Mouse (Mus musculus) heart, postnatal 25 days (tissue): ENCODE results near the gene Ipcef1. TPM values are rescaled to one million over a fixed set of nuclear protein-coding genes. Genes with fewer than 3 reads are reported as not detected.

Source experiments
- DNase-seq: peaks from one replicate; pipeline ENCODE4 v3.0.0; 2022; ENCODE audit warnings: low spot score
- intact Hi-C: fragments of 180-260 bp; cut with DNase I; formaldehyde crosslinking; loops from one replicate; pipeline ENCODE4 v1.15.1; 2025
- total RNA-seq, 2 experiments: library from RNA; stranded (reverse); gene quantifications; 2 replicates each; pipeline ENCODE4 v1.2.3; 2021

Ipcef1 gene
- total RNA-seq, 2 experiments from 2014 or later: 0.31 to 0.34 TPM

DNA sequence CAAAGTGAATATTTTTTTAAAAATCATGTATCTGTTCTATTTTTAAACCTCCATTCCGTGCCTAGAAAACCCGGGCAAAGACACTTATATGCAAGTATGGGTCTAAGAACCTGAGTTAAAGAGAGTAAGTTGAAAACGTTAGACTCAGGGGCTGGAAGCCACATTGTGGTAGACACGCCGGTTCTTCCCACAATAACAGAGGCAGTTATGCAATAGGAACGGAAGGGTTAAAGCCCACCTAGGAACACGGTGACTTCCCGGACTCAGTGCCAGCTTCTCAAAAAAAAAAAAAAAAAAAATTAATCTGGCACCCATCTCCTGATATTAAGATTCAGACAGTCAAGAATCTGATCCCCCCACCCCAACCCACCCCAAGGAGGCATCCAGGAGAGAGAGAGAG, 72.5 kb downstream of the Ipcef1 start:
- intact Hi-C loops: no loop called here
- DNase-seq: no peak

- no peak for DNase-seq
- intact Hi-C loops: no loop called here
Measured at GRCm38 (mm10) chr10:6979216-6979615, 73.1 kb downstream of the Ipcef1 start.

- intact Hi-C loops: no loop called here
- no peak for DNase-seq
Measured at GRCm38 (mm10) chr10:6978733-6979132, 73.5 kb downstream of the Ipcef1 start.

DNA sequence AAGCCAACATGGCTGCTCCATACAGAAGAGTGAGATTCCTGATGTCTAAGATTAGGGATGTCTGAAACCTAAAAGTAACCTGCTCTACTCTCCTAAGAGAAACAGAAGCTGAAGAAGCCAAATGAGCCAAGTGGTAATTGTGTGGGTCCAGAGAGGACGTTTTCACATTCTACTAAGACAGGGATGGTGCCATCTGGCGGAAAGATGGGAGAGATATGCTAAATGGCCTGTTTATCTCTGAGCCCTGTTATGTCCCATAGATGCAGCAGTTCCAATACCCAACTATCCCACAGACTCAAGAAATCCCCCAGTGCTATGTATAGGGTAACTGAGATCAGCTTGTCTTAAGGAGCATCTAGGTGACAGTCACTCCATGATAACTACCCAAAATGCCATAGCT, 74.4 kb downstream of the Ipcef1 start:
- intact Hi-C loops: no loop called here
- DNase-seq: no peak

DNA sequence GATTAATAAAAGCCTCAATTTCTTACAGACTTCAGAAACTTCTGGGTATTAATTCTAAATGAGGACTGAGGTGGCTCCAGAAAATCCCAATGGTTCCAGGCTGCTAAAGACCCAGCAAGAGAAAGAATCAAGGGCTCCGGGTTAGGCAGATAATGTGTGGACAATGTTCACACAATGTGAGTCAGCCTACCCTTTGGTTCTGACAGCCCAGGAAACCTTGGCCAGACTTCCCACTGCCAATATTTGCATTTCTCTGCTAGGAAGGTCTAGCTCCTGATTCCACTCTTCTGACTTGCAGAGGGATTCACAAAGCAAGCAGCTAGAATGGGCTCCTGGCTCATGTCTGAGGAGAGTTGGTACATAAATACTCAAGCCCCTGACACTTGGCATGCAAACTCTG, 83.9 kb downstream of the Ipcef1 start:
- no peak for DNase-seq
- intact Hi-C loops: no loop called here

DNA sequence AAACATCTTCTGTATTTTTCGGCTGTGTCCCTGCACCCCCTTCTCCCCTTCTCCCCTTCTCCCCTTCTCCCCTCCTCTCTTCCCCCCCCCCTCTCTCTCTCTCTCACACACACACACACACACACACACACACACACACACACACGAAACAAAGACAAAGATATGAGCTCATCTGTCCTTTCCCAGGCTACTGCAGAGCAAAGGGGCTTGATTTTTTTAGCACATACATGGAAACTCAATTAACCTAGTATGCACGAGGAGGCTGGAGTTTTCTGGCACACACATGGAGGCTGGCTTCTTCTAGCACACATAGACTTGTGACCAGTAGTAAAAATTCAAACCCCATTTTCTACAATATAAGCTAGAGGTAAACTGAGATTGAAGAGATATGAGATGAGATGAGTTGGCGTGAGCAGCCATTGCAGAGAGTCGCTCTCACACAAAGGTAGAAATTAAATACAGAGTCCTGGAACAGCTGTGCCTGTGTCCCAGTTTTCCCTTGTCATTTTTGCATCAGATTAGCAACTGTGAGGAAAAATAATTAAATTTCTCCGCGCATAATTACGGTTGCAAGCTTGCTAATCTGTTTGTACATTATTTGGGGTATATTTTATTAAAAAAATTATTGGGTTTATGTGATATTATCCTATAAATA, 84.6 kb downstream of the Ipcef1 start:
- intact Hi-C loops: no loop called here
- DNase-seq: no peak

- intact Hi-C loops: no loop called here
- DNase-seq: no peak
Measured at GRCm38 (mm10) chr10:6958791-6959190, 93.5 kb downstream of the Ipcef1 start.

GRCm38 (mm10) chr10:6956357-6956756, 95.9 kb downstream of the Ipcef1 start:
- DNase-seq: no peak
- intact Hi-C loops: no loop called here

GRCm38 (mm10) chr10:6954533-6954932, 97.7 kb downstream of the Ipcef1 start:
- intact Hi-C loops: no loop called here
- DNase-seq: no peak

GRCm38 (mm10) chr10:6953115-6953514, 99.2 kb downstream of the Ipcef1 start:
- intact Hi-C loops: no loop called here
- no peak for DNase-seq

DNA sequence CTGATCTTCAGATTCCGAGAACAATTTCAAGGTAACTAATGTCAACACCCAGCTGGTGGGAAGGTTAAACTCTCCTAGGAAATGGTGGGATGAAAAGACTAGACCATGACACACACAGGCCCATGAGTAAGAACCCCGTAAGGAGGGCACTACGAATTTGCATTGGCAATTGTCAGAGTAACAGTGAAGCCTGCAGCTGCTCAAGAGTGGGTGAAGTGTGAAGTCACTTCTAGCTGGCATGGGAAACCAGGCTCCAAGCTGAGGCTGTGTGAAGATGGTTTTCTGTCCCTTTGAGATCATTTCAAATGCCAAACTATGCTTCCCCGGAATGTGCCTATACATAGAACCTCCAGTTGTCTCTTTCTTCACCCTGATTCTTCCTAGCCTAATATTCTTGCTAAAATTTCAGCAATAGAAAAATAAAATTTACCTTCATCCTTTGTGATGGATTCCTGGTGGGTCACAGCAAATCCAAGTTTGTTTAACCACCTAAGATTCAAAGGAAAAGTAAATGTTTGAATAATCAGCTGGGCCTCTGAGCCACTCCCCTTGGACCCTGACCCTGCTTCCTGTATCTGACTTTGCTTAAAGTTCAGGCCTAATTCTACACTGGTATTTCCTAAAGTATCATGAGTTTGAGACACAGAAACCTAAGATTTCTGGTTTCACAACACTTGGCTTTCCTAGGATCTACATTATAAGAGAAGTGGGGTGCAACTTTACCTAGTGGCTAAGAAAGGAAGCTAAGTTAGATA, 115.4 kb downstream of the Ipcef1 start:
- intact Hi-C loops: no loop called here
- no peak for DNase-seq

DNA sequence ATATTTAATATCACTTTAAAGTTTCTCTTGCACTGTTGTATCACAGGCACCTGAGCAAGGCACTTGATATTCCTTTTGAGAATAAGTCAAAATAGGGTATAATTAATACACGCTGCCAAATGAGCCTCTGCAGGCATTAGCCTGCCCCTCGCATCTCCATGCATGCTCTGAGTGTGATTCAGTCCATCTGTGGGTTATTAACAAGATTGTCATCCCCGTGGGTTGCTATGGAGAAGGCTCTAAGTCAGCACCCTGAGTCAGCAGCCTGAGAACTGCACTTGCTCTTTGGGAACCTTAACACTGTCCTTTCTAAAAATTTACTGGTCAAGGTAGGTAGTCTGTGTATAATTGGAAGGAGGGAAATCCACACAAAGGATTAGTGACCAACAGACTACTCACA, 117.5 kb downstream of the Ipcef1 start:
- DNase-seq: no peak
- intact Hi-C loops: no loop called here

DNA sequence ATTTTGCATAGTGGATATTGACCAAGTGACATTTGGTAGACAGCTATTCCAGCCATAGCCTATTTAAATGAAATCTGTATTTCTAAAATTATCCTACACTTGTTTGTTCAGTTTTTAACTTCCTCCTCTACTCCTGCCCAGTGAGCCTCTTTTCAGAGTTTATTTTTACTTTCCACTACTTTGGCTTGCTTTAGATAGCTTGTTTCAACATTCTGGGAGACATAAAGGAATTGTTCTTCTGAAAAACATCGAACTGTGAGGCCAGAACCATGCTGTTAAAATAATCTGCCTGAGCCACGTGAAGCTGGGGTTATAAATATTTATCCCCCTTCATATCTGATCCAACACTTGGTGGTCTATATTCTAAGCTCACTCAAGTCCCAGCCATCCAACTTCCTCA, 121.4 kb downstream of the Ipcef1 start:
- intact Hi-C loops: no loop called here
- DNase-seq: no peak

DNA sequence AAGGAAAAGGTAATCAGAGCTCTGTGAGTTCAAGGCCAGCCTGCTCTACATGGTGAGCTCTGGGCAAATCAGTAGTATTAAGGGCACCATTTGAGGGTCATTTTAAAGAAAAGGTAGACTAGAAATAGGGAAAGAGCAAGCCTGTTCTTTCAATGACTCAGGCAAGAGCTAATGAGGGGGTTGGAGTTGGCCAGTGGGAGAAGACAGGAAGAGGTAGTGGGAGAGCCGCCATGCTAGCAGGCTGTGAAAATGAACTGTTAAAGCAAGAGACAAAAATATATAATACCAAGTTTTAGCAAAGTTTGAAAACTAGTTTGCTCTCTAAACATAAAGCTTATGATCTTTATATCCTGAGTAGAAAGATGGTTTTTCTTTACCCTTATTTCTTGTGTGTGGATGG, 121.9 kb downstream of the Ipcef1 start:
- DNase-seq: no peak
- intact Hi-C loops: no loop called here

GRCm38 (mm10) chr10:6928905-6929304, 123.4 kb downstream of the Ipcef1 start:
- intact Hi-C loops: no loop called here
- DNase-seq: no peak

DNA sequence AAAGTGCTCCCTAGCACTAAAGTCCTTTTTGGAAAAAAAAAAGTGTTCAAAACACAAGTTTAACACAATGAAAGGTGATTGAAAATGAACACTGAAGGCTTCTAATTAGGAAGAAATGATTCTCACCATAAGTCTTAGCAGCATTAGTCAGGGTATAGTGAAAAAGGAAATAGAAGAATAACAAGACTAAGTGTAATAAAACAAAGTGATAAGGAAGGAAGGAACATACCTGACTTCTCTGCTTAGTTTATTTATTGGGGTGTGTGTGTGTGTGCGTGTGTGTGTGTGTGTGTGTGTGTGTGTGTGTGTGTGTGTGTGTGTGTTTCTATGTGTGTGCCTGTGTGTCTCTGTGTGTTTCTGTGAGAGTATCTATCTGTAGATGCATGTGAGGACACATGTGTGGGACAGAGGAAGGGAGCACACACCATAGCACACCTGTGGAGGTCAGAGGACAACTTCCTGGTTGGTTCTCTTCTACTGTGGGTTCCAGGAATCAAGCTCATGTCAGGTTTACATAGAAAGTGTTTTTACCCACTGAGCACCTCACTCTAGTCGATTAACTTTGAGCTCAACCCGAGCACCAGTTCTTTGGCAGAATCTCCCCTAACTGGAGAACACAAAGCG, 124.6 kb downstream of the Ipcef1 start:
- intact Hi-C loops: no loop called here

DNA sequence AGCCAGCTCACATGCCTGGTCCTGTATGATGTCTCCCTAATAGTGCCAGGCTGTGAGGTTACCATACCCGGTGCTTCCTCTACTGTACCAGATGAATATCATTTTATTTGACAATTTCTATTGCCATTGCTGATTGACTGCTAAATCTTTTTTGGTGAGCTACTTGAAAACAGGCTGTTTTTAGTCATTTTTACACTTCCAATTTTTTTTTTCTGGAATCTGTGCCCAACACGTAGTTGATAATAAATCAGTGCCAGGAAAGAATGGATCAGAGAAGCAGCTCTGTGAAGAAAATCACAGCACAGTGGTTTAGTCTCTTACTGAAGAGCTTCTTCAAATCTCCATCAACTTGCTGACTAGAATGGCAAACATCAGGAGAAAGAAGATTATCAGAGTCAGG, 125.6 kb downstream of the Ipcef1 start:
- DNase-seq: no peak
- intact Hi-C loops: no loop called here

More for the DNA sequence above, 124.6 kb downstream of the Ipcef1 start:
- DNase-seq: no peak

DNA sequence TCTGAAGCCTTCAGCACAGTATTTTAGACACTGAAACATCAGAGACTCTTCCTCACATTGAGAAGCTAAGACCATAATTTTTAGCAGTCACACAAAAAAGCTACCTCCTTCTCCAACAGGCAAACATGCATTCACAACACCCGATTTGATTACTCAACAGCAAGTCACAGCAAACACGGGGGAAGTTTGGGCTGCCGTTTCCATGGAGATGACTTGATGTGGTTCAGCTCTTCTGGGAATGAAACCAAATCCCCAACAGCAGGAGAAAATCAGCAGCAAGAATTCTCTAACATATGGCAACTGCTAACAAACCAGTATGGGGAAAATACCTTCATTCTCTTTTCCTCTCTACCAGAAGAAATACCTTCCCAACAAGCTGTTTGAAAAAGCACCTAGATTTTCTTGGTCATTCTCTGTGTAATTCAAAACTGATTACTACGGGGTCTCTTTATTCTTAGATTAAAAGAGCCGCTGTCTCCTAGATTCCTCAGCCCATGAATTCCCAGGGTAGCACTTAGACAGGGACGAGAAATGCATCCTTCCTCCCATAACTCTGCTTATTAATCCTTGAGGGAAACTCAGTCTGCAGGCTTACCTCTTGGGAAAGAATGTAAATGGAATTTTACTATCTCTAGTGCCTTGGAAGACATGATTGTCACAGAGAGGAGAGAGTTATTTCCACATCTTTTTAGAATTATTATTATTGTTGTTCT, 135.6 kb downstream of the Ipcef1 start:
- intact Hi-C loops: no loop called here
- no peak for DNase-seq

GRCm38 (mm10) chr10:6915991-6916390, 136.3 kb downstream of the Ipcef1 start:
- no peak for DNase-seq
- intact Hi-C loops: no loop called here

- intact Hi-C loops: no loop called here
- no peak for DNase-seq
Measured at GRCm38 (mm10) chr10:6909763-6910162, 142.5 kb downstream of the Ipcef1 start.
